Mouse (Mus musculus) liver, postnatal 0 days (tissue): Measurements from ENCODE around the gene Zdhhc1. TPM values are rescaled to one million over a fixed set of nuclear protein-coding genes. Genes with fewer than 3 reads are reported as not detected.

Experiments used
- ATAC-seq: fragments of 200-750 bp; cut with Nextera tagmentation; 2 replicates; pipeline ENCODE4 v1.8.0; 2017; ENCODE audit warnings: mild to moderate bottlenecking, moderate library complexity
- DNase-seq: peaks from one replicate; pipeline ENCODE4 v3.0.0-alpha.2; 2016
- H3K27ac ChIP-seq: fragments of 300-500 bp; sonication (generic); 2 replicates; pipeline ENCODE4 v1.5.1; 2014; ENCODE audit warnings: antibody characterized with exemption, moderate library complexity, mild to moderate bottlenecking, low read depth
- H3K27me3 ChIP-seq: fragments of 300-500 bp; sonication (generic); 2 replicates; pipeline ENCODE4 v1.6.1; 2014; ENCODE audit warnings: low read length, control low read depth, mixed read lengths; ENCODE audit not compliant: insufficient read depth
- H3K36me3 ChIP-seq: fragments of 300-500 bp; sonication (generic); replicated peaks from 2 replicates; pipeline ENCODE4 v1.6.1; 2014; ENCODE audit warnings: mild to moderate bottlenecking, control low read depth, low read length, moderate library complexity, mixed read lengths; ENCODE audit not compliant: insufficient read depth
- H3K4me1 ChIP-seq: fragments of 300-500 bp; sonication (generic); 2 replicates; pipeline ENCODE4 v1.6.1; 2014; ENCODE audit warnings: antibody characterized with exemption, mild to moderate bottlenecking, control low read depth; ENCODE audit not compliant: insufficient read depth
- H3K4me2 ChIP-seq: fragments of 300-500 bp; sonication (generic); 2 replicates; pipeline ENCODE4 v1.6.1; 2014; ENCODE audit warnings: low read depth, mild to moderate bottlenecking, low read length, moderate library complexity, mixed read lengths
- H3K4me3 ChIP-seq: fragments of 300-500 bp; sonication (generic); 2 replicates; pipeline ENCODE4 v1.5.1; 2014; ENCODE audit warnings: low read depth, low read length
- H3K9ac ChIP-seq: fragments of 300-500 bp; sonication (generic); replicated peaks from 2 replicates; pipeline ENCODE4 v1.6.1; 2014; ENCODE audit warnings: mild to moderate bottlenecking, moderate library complexity
- H3K9me3 ChIP-seq: fragments of 300-500 bp; sonication (generic); 2 replicates; pipeline ENCODE4 v1.6.1; 2016; ENCODE audit warnings: mild to moderate bottlenecking, control low read depth, low read length, mixed read lengths
- CTCF ChIP-seq: sonication (generic); IDR thresholded peaks from 2 replicates; pipeline ENCODE4 v1.5.1; 2016; ENCODE audit warnings: antibody characterized with exemption, low read depth
- EP300 ChIP-seq: IDR thresholded peaks from 2 replicates; pipeline ENCODE4 v1.6.1; 2016; ENCODE audit warnings: antibody characterized with exemption, low read depth, mild to moderate bottlenecking
- WGBS: fragments of 180-500 bp; shearing (Covaris S2); extraction: QIAGEN DNeasy Blood & Tissue Kit; methylation state at CpG from one replicate; pipeline ENCODE4 v1.1.7; 2014; ENCODE audit not compliant: insufficient replicate concordance; 5-methylcytosine and 5-hydroxymethylcytosine counted together
- polyA plus RNA-seq: library from polyadenylated mRNA; unstranded; fragments of >200 nt; fragmentation: Nextera tagmentation; extraction: Ambion mirVana; gene quantifications from 2 replicates; pipeline ENCODE4 v1.2.1, GENCODE M21; 2015

The Zdhhc1 gene
- polyA plus RNA-seq, 1 experiment from 2014 or later: 2.1 TPM

- 70% methylated on average over 7 of the region's 7 CpGs for WGBS
- no peaks in the 10 kb centered on the region for H3K27me3 ChIP-seq
- H3K4me1 ChIP-seq: no peaks in the 10 kb centered on the region
- H3K4me2 ChIP-seq: no peak overlapping the region
- DNase-seq (no peak), ATAC-seq (no peak)
- no peak overlapping the region for H3K4me3 ChIP-seq
- no peaks in the 10 kb centered on the region for H3K36me3 ChIP-seq
- TF ChIP-seq CTCF (no peak), EP300 (no peak)
- H3K9ac ChIP-seq: no peak overlapping the region
- no peaks in the 10 kb centered on the region for H3K9me3 ChIP-seq
- H3K27ac ChIP-seq: no peak overlapping the region
Observed at GRCm38 (mm10) chr8:105431743-105432515, 64.8 kb downstream of the Zdhhc1 start.

- Histone ChIP-seq H3K36me3 (no peaks in the 10 kb centered on the region), H3K4me3 (no peak overlapping the region), H3K9ac (no peak overlapping the region), H3K4me1 (no peaks in the 10 kb centered on the region), H3K27ac (no peak overlapping the region), H3K4me2 (no peak overlapping the region), H3K27me3 (no peaks in the 10 kb centered on the region), H3K9me3 (no peaks in the 10 kb centered on the region)
- DNase-seq: no peak
- WGBS: 36% methylated on average over 6 of the region's 6 CpGs
- TF ChIP-seq CTCF (no peak), EP300 (no peak)
- ATAC-seq: no peak
Observed at GRCm38 (mm10) chr8:105426878-105427277, 69.8 kb downstream of the Zdhhc1 start.

Other genes starting within 250 kb of the Zdhhc1 start
- 1.6 and 2.0 TPM in 2 replicates for gene B3gnt9, start 241.7 kb downstream of the Zdhhc1 start, polyA plus RNA-seq
- 14.3 and 15.1 TPM in 2 replicates for gene Tradd, start 232.3 kb downstream of the Zdhhc1 start, polyA plus RNA-seq
- 0.95 and 1.2 TPM in 2 replicates for gene Fbxl8, start 232.3 kb downstream of the Zdhhc1 start, polyA plus RNA-seq
- not detected in 2 replicates for gene Hsf4, start 227.1 kb downstream of the Zdhhc1 start, polyA plus RNA-seq
- gene Nol3, start 220.8 kb downstream of the Zdhhc1 start, polyA plus RNA-seq: 0.05 and 0.24 TPM in 2 replicates
- 0.38 and 0.65 TPM in 2 replicates for gene 4931428F04Rik, start 207.0 kb downstream of the Zdhhc1 start, polyA plus RNA-seq
- gene Exoc3l, start 200.8 kb downstream of the Zdhhc1 start, polyA plus RNA-seq: 6.6 and 7.1 TPM in 2 replicates
- 62.9 and 65.7 TPM in 2 replicates for gene E2f4, start 199.2 kb downstream of the Zdhhc1 start, polyA plus RNA-seq
- 7.8 TPM in 2 replicates for gene Elmo3, start 191.3 kb downstream of the Zdhhc1 start, polyA plus RNA-seq
- 7.7 and 7.8 TPM in 2 replicates for gene Lrrc29, start 170.6 kb downstream of the Zdhhc1 start, polyA plus RNA-seq
- gene Tmem208, start 170.5 kb downstream of the Zdhhc1 start, polyA plus RNA-seq: 75.2 and 75.4 TPM in 2 replicates
- gene Fhod1, start 148.9 kb downstream of the Zdhhc1 start, polyA plus RNA-seq: 0.70 and 0.82 TPM in 2 replicates
- 0.09 and 0.16 TPM in 2 replicates for gene Slc9a5, start 148.1 kb downstream of the Zdhhc1 start, polyA plus RNA-seq
- not detected in 2 replicates for gene Plekhg4, start 123.6 kb downstream of the Zdhhc1 start, polyA plus RNA-seq
- not detected in 2 replicates for gene Kctd19, start 83.4 kb downstream of the Zdhhc1 start, polyA plus RNA-seq
- gene Lrrc36, start 83.3 kb downstream of the Zdhhc1 start, polyA plus RNA-seq: 0.09 and 0.11 TPM in 2 replicates
- gene Tppp3, start 25.4 kb downstream of the Zdhhc1 start, polyA plus RNA-seq: 1.4 and 3.8 TPM in 2 replicates
- 0.13 TPM in 1 of 2 replicates, not detected in the other for gene Hsd11b2, start 21.9 kb upstream of the Zdhhc1 start, polyA plus RNA-seq
- 48.0 and 50.2 TPM in 2 replicates for gene Atp6v0d1, start 69.1 kb upstream of the Zdhhc1 start, polyA plus RNA-seq
- gene Ripor1, start 108.4 kb upstream of the Zdhhc1 start, polyA plus RNA-seq: 6.2 and 6.8 TPM in 2 replicates
- 41.1 and 42.2 TPM in 2 replicates for gene Ctcf, start 139.7 kb upstream of the Zdhhc1 start, polyA plus RNA-seq
- 0.17 TPM in 1 of 2 replicates, not detected in the other for gene Agrp, start 140.5 kb upstream of the Zdhhc1 start, polyA plus RNA-seq
- 0.73 and 0.88 TPM in 2 replicates for gene Carmil2, start 189.4 kb upstream of the Zdhhc1 start, polyA plus RNA-seq
- 20.6 and 22.4 TPM in 2 replicates for gene Acd, start 204.2 kb upstream of the Zdhhc1 start, polyA plus RNA-seq
- 5.0 and 6.6 TPM in 2 replicates for gene Pard6a, start 204.2 kb upstream of the Zdhhc1 start, polyA plus RNA-seq
- gene 4933405L10Rik, start 210.8 kb upstream of the Zdhhc1 start, polyA plus RNA-seq: not detected in 2 replicates
- 2.9 and 3.3 TPM in 2 replicates for gene Enkd1, start 211.3 kb upstream of the Zdhhc1 start, polyA plus RNA-seq